Mouse (Mus musculus) lung, postnatal 36 days (tissue): ENCODE results near the gene Gng7.
"Not testable (repeated sequence)": the region's sequence is repeated elsewhere in the genome, so short reads cannot be mapped to it uniquely, and the experiment has no call there.

Experiments used
- DNase-seq: peaks from one replicate; pipeline ENCODE4 v3.0.0; 2022; ENCODE audit warnings: mixed read lengths

Gene Gng7

GRCm38 (mm10) chr10:80991945-80992344 lies 22.8 kb downstream of the Gng7 start:
- no peak for DNase-seq

- no peak for DNase-seq
Observed at GRCm38 (mm10) chr10:80991007-80991406, 23.7 kb downstream of the Gng7 start.

GRCm38 (mm10) chr10:80990406-80990805 lies 24.3 kb downstream of the Gng7 start:
- DNase-seq, result no peak

GRCm38 (mm10) chr10:80989854-80990253 lies 24.9 kb downstream of the Gng7 start:
- not testable (repeated sequence) for DNase-seq

GRCm38 (mm10) chr10:80989446-80989845 lies 25.3 kb downstream of the Gng7 start:
- no peak for DNase-seq

- DNase-seq, result peak; percentile 93
Observed at GRCm38 (mm10) chr10:80987709-80988441, 26.9 kb downstream of the Gng7 start.

- peak; percentile 59 for DNase-seq
Observed at GRCm38 (mm10) chr10:80986754-80987153, 28.0 kb downstream of the Gng7 start.

GRCm38 (mm10) chr10:80985970-80986701 lies 28.6 kb downstream of the Gng7 start:
- peak; percentile 59 for DNase-seq

GRCm38 (mm10) chr10:80985241-80985969 lies 29.3 kb downstream of the Gng7 start:
- DNase-seq, result peak; percentile 81

GRCm38 (mm10) chr10:80984223-80984622 lies 30.5 kb downstream of the Gng7 start:
- no peak for DNase-seq

GRCm38 (mm10) chr10:80982381-80982780 lies 32.4 kb downstream of the Gng7 start:
- no peak for DNase-seq

GRCm38 (mm10) chr10:80981564-80982112 lies 33.1 kb downstream of the Gng7 start:
- DNase-seq, result no peak

GRCm38 (mm10) chr10:80975478-80975877 lies 39.3 kb downstream of the Gng7 start:
- DNase-seq, result no peak

- no peak for DNase-seq
Observed at GRCm38 (mm10) chr10:80973722-80974121, 41.0 kb downstream of the Gng7 start.

GRCm38 (mm10) chr10:80972071-80972987 lies 42.4 kb downstream of the Gng7 start:
- DNase-seq, result peak; percentile 73

GRCm38 (mm10) chr10:80971533-80971932 lies 43.2 kb downstream of the Gng7 start:
- no peak for DNase-seq

GRCm38 (mm10) chr10:80970159-80970558 lies 44.6 kb downstream of the Gng7 start:
- no peak for DNase-seq

- no peak for DNase-seq
Observed at GRCm38 (mm10) chr10:80969298-80969697, 45.4 kb downstream of the Gng7 start.

- no peak for DNase-seq
Observed at GRCm38 (mm10) chr10:80968106-80968505, 46.6 kb downstream of the Gng7 start.

- DNase-seq, result peak; percentile 48
Observed at GRCm38 (mm10) chr10:80967101-80967656, 47.6 kb downstream of the Gng7 start.

GRCm38 (mm10) chr10:80966296-80966695 lies 48.4 kb downstream of the Gng7 start:
- DNase-seq, result peak; percentile 83
